Mouse (Mus musculus): ENCODE data around the gene Ctsd.

DNA sequence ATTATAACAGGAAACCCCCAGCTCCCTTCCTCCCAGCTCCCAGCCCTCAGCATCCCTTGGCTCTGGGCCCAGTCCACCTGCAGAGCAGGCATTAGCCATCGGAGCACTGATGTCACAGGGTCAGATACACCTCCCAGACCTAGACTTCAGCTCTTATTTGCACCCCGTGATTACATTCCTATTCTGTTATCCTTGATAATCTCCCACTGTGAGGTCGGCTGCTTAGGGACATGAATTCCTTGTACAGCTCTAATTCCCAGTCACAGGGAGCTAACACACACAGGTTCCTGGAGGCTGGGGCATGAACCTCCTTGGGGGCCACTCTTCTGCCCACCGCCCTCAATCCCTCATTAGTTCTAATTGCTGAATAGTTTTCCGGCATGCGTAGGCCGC, 12.9 kb upstream of the Ctsd start:
- TF ChIP-seq CTCF (IDR thresholded peaks at IDR 0.05; ENCODE audit: low read depth, low read length) = no peak
- no peak for TF ChIP-seq TAL1 (conservative IDR thresholded peaks at IDR 0.05; ENCODE audit: low read depth, low read length)
- TF ChIP-seq GATA1 (IDR thresholded peaks at IDR 0.05; ENCODE audit: borderline replicate concordance, low read length) = no peak
- TF ChIP-seq POLR2AphosphoS5 (IDR thresholded peaks at IDR 0.05; ENCODE audit: insufficient replicate concordance, low read depth, low read length) = no peak
- TF ChIP-seq GATA2 (IDR thresholded peaks at IDR 0.05; ENCODE audit: borderline replicate concordance, low read depth, low read length) = no peak
